Mouse (Mus musculus) heart, postnatal 0 days (tissue): ENCODE data around the gene 1810055G02Rik.

Experiments
- CTCF ChIP-seq: IDR thresholded peaks from 2 replicates; pipeline ENCODE4 v1.5.1; 2016; ENCODE audit warnings: antibody characterized with exemption, control low read depth, low read depth
- EP300 ChIP-seq: IDR thresholded peaks from 2 replicates; pipeline ENCODE4 v1.6.1; 2016; ENCODE audit warnings: antibody characterized with exemption, low read depth

DNA sequence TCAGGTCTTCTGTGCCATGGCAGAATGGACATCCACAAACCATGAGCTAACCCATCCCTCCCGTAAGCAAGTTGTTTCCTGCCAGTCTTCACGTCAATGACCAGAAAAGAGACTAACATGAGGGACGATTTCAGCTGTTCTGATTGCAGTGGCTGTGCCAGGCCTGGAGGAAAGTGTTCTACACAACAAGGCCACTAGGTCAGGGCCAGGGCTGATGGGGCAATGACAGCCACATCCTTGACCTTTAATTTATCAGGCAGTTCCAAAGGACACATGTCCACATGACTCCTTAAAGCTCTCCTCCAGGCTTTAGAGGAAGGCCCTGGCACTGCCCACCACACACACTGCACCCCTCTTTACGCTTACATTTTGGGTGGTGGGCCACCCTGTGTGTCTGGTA, 12.6 kb upstream of the 1810055G02Rik start:
- no peak for TF ChIP-seq EP300
- no peak for TF ChIP-seq CTCF
